Mouse (Mus musculus) olfactory bulb, adult 2 months (tissue): ENCODE measurements around the gene Gm20532.

Source experiments
- CTCF ChIP-seq: fragments of 200-500 bp; IDR thresholded peaks from 2 replicates; pipeline ENCODE4 v1.5.1; 2012; ENCODE audit warnings: low read depth, mild to moderate bottlenecking, low read length, moderate library complexity; ENCODE audit not compliant: insufficient read depth
- POLR2A ChIP-seq: fragments of 200-500 bp; IDR thresholded peaks from 2 replicates; pipeline ENCODE4 v1.6.1; 2012; ENCODE audit warnings: mild to moderate bottlenecking, low read depth, low read length, moderate library complexity; ENCODE audit not compliant: insufficient read depth

DNA sequence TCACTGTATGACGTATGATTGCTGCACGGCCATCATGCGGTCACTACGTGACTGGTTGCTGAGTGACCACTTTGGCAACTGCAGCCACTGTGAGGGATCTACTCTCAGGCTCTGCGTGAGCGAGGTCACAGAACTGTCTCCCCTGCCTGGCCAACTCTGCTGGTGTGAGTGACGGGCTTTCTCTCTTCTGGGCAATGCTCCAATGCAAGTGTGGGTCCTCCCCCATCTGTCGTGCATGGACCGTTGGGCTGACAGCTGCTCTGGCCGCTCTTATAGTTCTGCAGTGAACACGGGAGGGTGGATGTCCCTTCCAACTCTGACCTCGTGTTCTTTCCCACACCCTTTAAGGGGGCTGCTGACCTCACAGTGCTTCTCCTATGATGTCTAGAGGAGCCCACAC lies 13.0 kb upstream of the Gm20532 start:
- TF ChIP-seq CTCF (no peak), POLR2A (no peak)
